Mouse (Mus musculus) cortical plate, adult 2 months (tissue): ENCODE data around the gene Slitrk1. TPM values are rescaled to one million over a fixed set of nuclear protein-coding genes. Genes with fewer than 3 reads are reported as not detected.
A peak's percentile ranks its signal among the peaks of the same experiment; 100 is the strongest.

Experiments used
- H3K27ac ChIP-seq: fragments of 200-500 bp; 2 replicates; pipeline ENCODE4 v1.5.1; 2012; ENCODE audit warnings: low read length, control low read depth, inconsistent platforms; ENCODE audit not compliant: insufficient read depth
- H3K4me1 ChIP-seq: fragments of 200-500 bp; 2 replicates; pipeline ENCODE4 v1.6.1; 2011; ENCODE audit warnings: low read length; ENCODE audit not compliant: control insufficient read depth, insufficient read depth
- H3K4me3 ChIP-seq: fragments of 200-500 bp; 2 replicates; pipeline ENCODE4 v1.5.1; 2011; ENCODE audit warnings: mild to moderate bottlenecking, low read length, control low read depth; ENCODE audit not compliant: insufficient read depth
- CTCF ChIP-seq: fragments of 200-500 bp; IDR thresholded peaks from 2 replicates; pipeline ENCODE4 v1.5.1; 2011; ENCODE audit warnings: mild to moderate bottlenecking, control low read depth, low read length; ENCODE audit not compliant: insufficient read depth; ENCODE audit errors: extremely low read depth
- POLR2A ChIP-seq: fragments of 200-500 bp; IDR thresholded peaks from 2 replicates; pipeline ENCODE4 v1.6.1; 2011; ENCODE audit warnings: mild to moderate bottlenecking, low read length, control low read depth; ENCODE audit not compliant: insufficient read depth; ENCODE audit errors: extremely low read depth
- polyA plus RNA-seq: library from polyadenylated mRNA; depleted of rRNA; stranded (reverse); fragments of >200 nt; gene quantifications from 2 replicates; pipeline ENCODE4 v1.2.3, GENCODE M21; 2012; rRNA removed

Slitrk1 gene
- polyA plus RNA-seq: 40.5 and 43.2 TPM in 2 replicates

DNA sequence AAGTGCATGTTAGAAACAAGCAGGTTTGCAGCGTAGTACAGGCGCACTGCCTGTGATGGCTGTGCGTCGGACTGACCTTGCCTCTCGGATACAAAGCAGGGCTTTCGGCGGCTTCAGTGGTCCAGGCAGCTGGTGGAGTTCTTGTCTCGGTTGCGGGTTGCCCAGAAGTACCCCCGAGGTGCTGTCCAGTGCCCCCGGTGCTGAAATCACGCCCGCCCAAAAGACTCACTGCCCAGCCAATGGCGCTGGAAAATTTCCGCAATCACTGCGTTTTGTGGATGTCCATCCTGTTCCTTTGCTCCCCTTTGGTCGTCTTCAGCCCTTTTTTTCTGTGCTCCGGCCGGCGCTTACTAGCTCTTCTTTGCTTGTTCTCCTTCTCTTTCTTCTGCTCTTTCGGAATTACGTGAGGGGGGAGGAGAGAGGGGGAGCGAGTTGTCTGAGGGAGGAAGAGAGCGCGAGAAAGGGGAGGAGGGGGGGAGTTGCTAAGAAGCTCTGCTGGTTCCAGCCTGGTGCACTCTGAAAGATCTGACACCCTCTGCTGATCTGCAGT is at the start of gene Slitrk1:
Gene Slitrk1 (minus strand): TSS at position 445 of the 550 bp plus-strand sequence.
- peak within 1 kb of the TSS; percentile 85 for H3K27ac ChIP-seq
- H3K4me3 ChIP-seq: peak within 1 kb of the TSS; percentile 97
- no peak for TF ChIP-seq CTCF
- peak; percentile 63; the same call in 1 of the 2 replicates for TF ChIP-seq POLR2A
- H3K4me1 ChIP-seq: no peaks in the 10 kb centered on the region

DNA sequence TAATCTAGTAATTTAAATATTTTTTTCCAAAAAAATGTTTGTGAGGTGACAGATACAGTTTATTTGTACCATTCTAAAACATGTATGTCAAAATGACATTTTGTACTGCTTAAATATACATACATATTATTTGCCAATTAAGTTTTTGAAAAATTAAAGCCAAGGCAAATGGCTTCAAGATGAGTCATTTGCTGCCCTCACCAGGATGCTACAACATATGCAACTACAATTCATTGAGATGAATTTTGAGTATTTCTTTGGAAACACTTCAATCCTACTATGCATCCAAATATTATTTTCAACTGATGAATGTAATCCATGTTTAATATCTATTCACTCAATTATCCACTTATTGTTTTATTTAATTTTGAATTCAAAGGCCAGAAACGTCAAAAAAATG is 21.8 kb upstream of the Slitrk1 start:
- no peak for TF ChIP-seq POLR2A
- no peak for TF ChIP-seq CTCF
- no peak overlapping the region for H3K27ac ChIP-seq
- H3K4me1 ChIP-seq: no peaks in the 10 kb centered on the region
- H3K4me3 ChIP-seq: no peak overlapping the region

DNA sequence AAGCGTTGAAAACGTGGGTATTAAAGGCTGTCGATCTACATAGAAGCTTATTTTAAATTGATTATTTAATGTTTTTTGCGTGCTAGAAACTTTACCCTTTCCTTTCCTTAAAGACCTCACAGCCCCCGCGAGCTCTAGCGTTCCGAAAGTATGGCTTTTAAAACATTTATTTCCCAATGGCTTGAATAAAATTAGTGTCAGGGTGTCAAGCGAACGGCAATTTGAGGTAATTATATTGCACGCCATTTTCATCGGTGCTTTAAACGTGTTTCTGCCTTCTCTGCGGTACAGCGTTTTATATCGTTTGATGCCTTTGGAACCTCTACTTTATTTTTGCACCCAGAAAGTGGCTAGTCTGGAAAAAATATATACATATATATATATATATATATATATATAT is 378 bp upstream of the Slitrk1 start:
- TF ChIP-seq POLR2A: 0 out of 2 replicates have a peak, but pooled peaks have one; percentile 0
- TF ChIP-seq CTCF: no peak
- Histone ChIP-seq H3K4me3 (peak overlapping the region; percentile 97), H3K27ac (peak overlapping the region; percentile 85), H3K4me1 (no peaks in the 10 kb centered on the region)

DNA sequence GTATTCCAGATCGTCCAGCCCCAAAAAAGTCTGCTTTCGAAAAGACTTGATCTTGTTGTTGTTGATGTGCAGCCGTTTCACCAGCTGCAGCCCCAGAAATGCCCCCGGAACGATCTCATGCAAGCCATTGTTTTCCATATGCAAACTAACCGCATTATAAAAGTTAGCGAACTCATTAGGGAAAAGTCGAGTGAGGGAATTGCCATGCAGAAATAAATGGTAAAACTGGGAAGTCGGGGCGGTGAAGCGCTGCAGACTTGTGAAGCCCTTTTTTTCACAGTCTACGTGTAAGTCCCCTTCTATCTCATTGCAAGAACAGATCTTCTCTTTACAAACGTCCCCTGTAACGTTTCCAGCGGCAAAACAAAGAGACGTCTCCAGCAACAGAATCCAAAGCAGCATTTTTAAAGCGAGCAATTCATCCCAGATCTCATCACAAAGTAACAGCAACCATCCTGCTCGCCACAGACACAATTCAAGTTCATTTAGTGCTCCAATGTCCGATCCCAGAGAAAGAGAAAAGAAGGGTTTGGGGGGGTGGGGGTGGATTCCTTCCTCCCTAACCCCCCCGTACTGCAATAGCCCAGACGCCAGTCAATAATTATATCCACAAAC is 975 bp downstream of the Slitrk1 start:
- Histone ChIP-seq H3K4me3 (peak overlapping the region; percentile 97), H3K4me1 (no peaks in the 10 kb centered on the region), H3K27ac (peak overlapping the region; percentile 77)
- no peak for TF ChIP-seq POLR2A
- TF ChIP-seq CTCF: no peak

DNA sequence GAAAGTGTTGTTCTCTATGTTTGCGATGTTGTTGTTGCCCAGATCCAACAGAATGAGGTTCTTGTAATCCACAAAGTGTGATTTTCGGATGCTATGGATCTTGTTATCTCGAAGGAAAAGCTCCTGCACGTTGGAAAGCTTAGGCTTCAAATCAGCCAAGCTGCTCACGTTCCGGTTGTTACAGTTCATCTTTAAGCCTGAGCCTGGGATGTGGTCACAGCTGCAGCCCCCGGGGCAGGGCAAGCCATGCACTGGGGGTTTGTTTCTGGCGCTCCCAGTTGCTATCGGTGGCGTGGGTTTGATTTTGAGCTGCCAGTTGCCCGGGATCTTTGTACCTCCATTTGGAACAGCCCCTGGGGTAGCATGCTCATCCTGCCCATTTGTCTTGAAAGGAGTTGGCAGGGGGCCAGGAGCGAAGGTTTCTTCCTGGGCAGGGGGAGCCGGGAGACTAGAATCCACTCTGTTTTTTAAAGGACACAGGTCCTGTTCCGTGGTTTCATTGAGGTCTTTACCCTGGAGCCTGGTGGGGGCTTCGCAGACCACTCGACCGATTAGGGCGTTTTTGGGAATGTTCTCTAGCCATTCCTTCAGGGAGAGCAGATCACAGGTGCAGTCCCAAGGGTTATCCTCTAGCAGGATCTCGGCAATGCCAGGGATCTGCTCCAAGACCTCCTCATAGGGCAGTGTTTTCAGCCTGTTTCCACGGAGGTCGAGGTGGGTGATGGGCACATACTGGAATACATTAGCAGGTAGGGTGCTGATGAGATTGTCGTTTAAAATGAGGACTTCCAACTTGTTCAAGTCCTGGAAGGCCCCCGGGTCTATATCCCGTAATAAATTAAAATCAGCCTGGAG is 1.7 kb downstream of the Slitrk1 start:
- no peaks in the 10 kb centered on the region for H3K4me1 ChIP-seq
- peak overlapping the region; percentile 69 for H3K27ac ChIP-seq
- peak overlapping the region; percentile 97 for H3K4me3 ChIP-seq
- TF ChIP-seq CTCF: no peak
- no peak for TF ChIP-seq POLR2A

DNA sequence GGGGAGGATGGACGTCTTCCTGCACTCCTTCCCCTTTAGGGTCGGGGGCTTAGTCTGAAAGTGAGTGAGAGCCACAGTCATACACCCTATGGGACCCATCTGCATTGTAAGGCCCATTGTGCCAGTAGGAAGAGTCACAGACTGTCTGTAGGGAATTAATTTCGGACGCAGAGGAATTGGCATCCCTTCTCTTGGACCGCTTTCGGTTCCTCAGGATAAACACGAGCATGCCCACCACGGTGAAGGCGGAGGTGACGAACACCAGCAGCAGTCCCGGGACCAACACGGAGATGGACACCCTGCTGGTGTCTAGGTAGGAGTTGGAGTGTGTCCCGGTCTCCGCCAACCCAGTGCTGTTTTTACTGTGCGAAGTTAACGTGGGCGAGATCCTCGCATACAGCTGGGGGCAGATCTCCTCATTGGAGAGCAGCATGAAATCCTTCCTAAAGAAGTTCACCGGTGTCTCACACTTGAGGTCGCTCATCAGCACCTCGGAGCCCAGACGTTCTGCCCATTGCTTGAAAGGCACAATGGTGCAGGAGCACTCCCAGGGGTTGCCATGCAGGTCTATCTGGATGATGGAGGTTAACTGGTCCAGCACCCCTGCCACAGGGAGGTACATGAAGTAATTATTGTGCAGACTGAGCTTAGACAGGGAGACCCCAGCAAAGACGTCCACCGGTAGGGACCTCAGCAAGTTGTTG is 2.7 kb downstream of the Slitrk1 start:
- peak; percentile 48; the same call in 1 of the 2 replicates for TF ChIP-seq POLR2A
- no peak for TF ChIP-seq CTCF
- Histone ChIP-seq H3K4me3 (peak overlapping the region; percentile 97), H3K27ac (peak overlapping the region; percentile 69), H3K4me1 (no peaks in the 10 kb centered on the region)

DNA sequence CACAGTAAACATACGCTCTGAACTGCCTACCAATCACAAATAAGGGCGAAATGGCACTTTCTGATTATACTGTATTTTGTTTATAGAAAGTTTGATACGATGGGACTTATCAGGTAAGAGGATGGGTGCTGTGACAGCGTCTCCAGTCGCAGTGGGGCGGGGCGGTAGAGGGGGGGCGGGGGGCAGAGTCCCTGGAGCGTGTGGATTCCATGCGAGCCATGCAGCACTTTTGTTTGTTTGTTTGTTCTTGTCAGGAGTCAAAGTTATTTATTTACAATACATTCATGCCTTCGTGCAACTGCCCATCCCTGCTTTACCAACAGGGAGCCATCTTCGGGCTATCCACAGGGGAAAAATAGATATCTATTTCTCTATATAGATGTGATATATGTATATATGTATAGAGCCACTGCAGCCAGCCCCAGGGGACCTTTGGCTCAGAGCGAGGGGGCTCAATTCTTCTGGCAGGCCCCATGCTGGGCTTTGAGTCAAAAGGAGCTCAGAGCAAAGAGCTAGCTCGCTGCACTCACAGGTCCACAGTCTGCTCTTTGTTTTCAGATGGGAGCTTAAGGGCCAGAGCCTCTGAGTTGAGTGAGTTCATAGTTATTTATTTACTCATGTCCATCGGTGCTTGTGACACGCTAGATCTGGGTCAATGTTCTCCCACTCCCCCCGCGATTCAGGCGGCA is 3.4 kb downstream of the Slitrk1 start:
- H3K27ac ChIP-seq: peak overlapping the region; percentile 30
- TF ChIP-seq CTCF (no peak), POLR2A (no peak)

DNA sequence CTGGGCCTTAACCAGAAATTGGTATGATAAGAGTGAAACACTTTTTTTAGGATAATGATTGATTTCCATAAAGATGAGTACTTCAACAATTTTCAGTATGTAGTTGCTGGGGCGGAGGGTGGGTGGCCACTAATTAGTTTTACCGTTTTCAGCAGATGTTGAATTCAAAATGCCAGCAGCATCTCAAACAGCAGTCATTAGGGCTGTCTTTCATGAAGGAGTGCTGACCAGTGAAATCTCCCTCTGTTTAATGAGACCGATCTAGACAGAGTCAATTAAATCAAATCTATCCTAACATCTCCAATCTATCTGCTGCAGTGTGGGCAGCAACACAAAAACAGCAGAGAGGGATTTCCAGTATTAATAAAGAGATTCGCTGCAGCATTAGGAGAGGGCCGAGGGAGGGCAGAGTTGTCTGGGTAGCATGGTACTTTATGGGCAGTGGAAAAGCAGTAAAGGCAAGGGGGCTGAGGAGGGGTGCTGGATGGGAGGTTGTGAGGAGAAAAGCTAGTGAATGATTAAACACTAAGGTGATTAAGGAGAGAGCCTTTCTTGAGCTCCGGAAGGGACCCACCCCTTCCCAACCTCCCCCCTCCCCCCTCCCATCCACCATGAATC is 4.5 kb downstream of the Slitrk1 start:
- peak overlapping the region; percentile 97 for H3K4me3 ChIP-seq
- no peaks in the 10 kb centered on the region for H3K4me1 ChIP-seq
- H3K27ac ChIP-seq: no peak overlapping the region
- TF ChIP-seq CTCF (no peak), POLR2A (no peak)

More for the DNA sequence above, 3.4 kb downstream of the Slitrk1 start:
- H3K4me3 ChIP-seq: peak overlapping the region; percentile 97
- H3K4me1 ChIP-seq: no peaks in the 10 kb centered on the region
